Mouse (Mus musculus) small intestine, adult 2 months (tissue): ENCODE measurements around the gene Stil.

Experiments used
- CTCF ChIP-seq: fragments of 200-500 bp; IDR thresholded peaks from 2 replicates; pipeline ENCODE4 v1.5.1; 2012; ENCODE audit warnings: low read depth, mild to moderate bottlenecking, control low read depth, inconsistent platforms, low read length, moderate library complexity, mixed read lengths; ENCODE audit not compliant: insufficient replicate concordance, insufficient read length; ENCODE audit errors: extremely low read depth
- POLR2A ChIP-seq: fragments of 200-500 bp; IDR thresholded peaks from 2 replicates; pipeline ENCODE4 v1.6.1; 2012; ENCODE audit warnings: low read depth, mild to moderate bottlenecking, control low read depth, inconsistent platforms, low read length, moderate library complexity

DNA sequence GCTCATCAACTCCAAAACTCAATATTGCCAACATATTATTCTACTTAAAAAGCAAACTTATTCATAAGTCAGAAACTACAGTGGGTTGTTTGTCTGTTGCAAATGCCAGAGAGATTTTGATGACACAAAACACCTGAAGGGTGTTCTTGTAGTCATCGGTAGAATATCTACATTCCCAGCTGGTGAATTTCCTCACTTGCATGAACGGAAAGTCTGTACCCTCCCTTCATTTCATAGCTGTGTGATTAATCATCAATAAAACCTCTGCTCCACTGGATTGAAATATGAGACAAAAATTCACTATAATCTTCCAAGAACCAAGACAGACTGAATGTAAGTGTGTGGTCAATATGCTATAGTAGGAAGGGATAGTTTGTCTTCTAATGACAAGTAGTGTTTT is 40.4 kb upstream of the Stil start:
- TF ChIP-seq CTCF (no peak), POLR2A (no peak)
